Mouse (Mus musculus) intestine, postnatal 0 days (tissue): ENCODE results near the gene Spc25. TPM values are rescaled to one million over a fixed set of nuclear protein-coding genes. Genes with fewer than 3 reads are reported as not detected.

Experiments used
- ATAC-seq: fragments of 200-750 bp; cut with Nextera tagmentation; 2 replicates; pipeline ENCODE4 v1.8.0; 2017; ENCODE audit warnings: mild to moderate bottlenecking, moderate TSS enrichment, moderate library complexity
- H3K27ac ChIP-seq: fragments of 300-500 bp; sonication (generic); 2 replicates; pipeline ENCODE4 v1.5.1; 2014; ENCODE audit warnings: mild to moderate bottlenecking, low read depth, low read length, moderate library complexity
- H3K27me3 ChIP-seq: fragments of 300-500 bp; sonication (generic); replicated peaks from 2 replicates; pipeline ENCODE4 v1.6.1; 2014; ENCODE audit warnings: low read length, mixed read lengths; ENCODE audit not compliant: control insufficient read depth, insufficient read depth
- H3K36me3 ChIP-seq: fragments of 300-500 bp; sonication (generic); 2 replicates; pipeline ENCODE4 v1.6.1; 2014; ENCODE audit warnings: mild to moderate bottlenecking, moderate library complexity; ENCODE audit not compliant: control insufficient read depth, insufficient read depth
- H3K4me1 ChIP-seq: fragments of 300-500 bp; sonication (generic); replicated peaks from 2 replicates; pipeline ENCODE4 v1.6.1; 2014; ENCODE audit warnings: antibody characterized with exemption, low read length, mixed read lengths; ENCODE audit not compliant: control insufficient read depth, insufficient read depth
- H3K4me2 ChIP-seq: fragments of 300-500 bp; sonication (generic); replicated peaks from 2 replicates; pipeline ENCODE4 v1.6.1; 2014; ENCODE audit warnings: low read depth, mild to moderate bottlenecking, moderate library complexity
- H3K4me3 ChIP-seq: fragments of 300-500 bp; sonication (generic); 2 replicates; pipeline ENCODE4 v1.5.1; 2014; ENCODE audit warnings: low read depth, low read length
- H3K9ac ChIP-seq: fragments of 300-500 bp; sonication (generic); 2 replicates; pipeline ENCODE4 v1.6.1; 2014; ENCODE audit warnings: mild to moderate bottlenecking, low read depth, low read length
- H3K9me3 ChIP-seq: fragments of 300-500 bp; sonication (generic); 2 replicates; pipeline ENCODE4 v1.6.1; 2016; ENCODE audit warnings: mixed run types; ENCODE audit not compliant: control insufficient read depth
- CTCF ChIP-seq: sonication (generic); IDR thresholded peaks from 2 replicates; pipeline ENCODE4 v1.5.1; 2016; ENCODE audit warnings: low read depth, mild to moderate bottlenecking, control low read depth, antibody characterized with exemption, moderate library complexity
- WGBS: fragments of 180-500 bp; shearing (Covaris S2); extraction: QIAGEN DNeasy Blood & Tissue Kit; methylation state at CpG from one replicate; pipeline ENCODE4 v1.1.7; 2014; 5-methylcytosine and 5-hydroxymethylcytosine counted together
- polyA plus RNA-seq: library from polyadenylated mRNA; unstranded; fragments of >200 nt; fragmentation: Nextera tagmentation; extraction: Ambion mirVana; gene quantifications from 2 replicates; pipeline ENCODE4 v1.2.1, GENCODE M21; 2015

Gene Spc25
- 46.0 and 47.8 TPM in 2 replicates for polyA plus RNA-seq

DNA sequence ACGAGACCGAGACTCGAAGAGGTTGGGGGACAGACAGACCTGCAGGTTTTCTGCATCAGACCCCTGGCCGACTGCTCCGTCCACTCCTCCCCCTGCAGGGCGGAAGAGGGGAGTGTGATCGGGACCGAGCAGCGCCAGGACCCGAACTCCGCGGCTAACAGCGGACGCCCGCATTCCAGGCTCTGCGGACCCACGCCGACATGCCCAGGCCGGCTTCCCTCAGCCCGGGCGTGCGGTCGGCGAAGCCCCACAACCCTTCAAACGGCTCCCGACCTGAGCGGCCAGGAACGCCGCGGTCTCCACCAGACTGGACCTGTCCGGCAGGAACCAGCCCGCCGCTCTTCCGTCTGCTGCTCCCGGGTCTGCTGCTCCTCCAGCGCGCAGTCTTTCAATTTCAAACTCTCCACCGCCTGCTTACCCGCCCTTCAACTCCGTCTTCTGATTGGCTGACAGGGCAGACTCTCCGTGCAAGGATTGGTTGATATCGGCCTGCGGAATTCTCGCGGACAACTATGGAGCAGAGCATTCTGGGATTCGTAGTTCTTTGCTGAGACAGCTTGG is at the start of gene Spc25:
TSS of gene Spc25 (minus strand) at position 404 of the 561 bp plus-strand sequence.
- Histone ChIP-seq H3K27me3 (no peaks in the 10 kb centered on the region), H3K4me2 (peak within 1 kb of the TSS; percentile 90), H3K9me3 (no peaks in the 10 kb centered on the region), H3K4me1 (0 out of 2 replicates have a peak, but pooled peaks cover 3% of the 10 kb centered on the region), H3K4me3 (peak within 1 kb of the TSS; percentile 94), H3K9ac (peak within 1 kb of the TSS; percentile 73), H3K36me3 (peaks cover 10% of the 10 kb centered on the region), H3K27ac (peak within 1 kb of the TSS; percentile 78)
- under 1% methylated on average over 45 of the region's 46 CpGs for WGBS
- TF ChIP-seq CTCF = peak; percentile 51
- peak; percentile 98 for ATAC-seq

DNA sequence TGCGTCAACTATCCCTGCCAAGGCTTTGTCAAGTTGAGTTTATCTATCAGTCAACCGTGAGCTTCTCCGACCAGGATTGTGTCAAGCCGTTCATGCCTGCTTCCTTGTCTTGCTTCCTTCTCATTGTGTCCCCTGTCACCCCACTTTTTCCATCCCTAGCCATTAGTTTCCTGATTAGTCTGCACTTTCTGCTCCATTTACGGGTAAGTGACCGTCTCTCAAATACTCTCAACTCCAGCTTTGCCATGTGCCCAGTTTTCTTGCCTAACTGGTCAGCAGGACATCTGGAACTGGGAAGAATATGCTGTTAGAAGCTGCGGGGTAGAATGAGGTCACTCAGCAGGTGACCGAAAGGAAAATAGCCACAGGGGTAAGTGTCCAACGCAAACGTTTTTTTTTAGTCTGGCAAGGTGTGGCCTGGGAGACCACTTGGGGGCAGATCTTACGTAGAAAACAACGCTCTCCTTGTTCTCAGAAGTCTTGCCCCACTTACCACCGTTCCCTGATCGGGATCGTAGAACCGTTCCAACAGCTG is 42.3 kb upstream of the Spc25 start:
- Histone ChIP-seq H3K9ac (no peak overlapping the region), H3K27ac (no peak overlapping the region), H3K27me3 (no peaks in the 10 kb centered on the region), H3K36me3 (no peaks in the 10 kb centered on the region), H3K9me3 (no peaks in the 10 kb centered on the region), H3K4me1 (no peaks in the 10 kb centered on the region), H3K4me3 (no peak overlapping the region), H3K4me2 (no peak overlapping the region)
- ATAC-seq = no peak
- 68% methylated on average over 16 of the region's 16 CpGs for whole genome bisulfite sequencing
- TF ChIP-seq CTCF = no peak

- Histone ChIP-seq H3K36me3 (no peaks in the 10 kb centered on the region), H3K27ac (no peak overlapping the region), H3K4me2 (no peak overlapping the region), H3K27me3 (no peaks in the 10 kb centered on the region), H3K4me1 (no peaks in the 10 kb centered on the region), H3K9ac (no peak overlapping the region), H3K4me3 (no peak overlapping the region), H3K9me3 (no peaks in the 10 kb centered on the region)
- WGBS = 93% methylated on average over 1 of the region's 1 CpGs
- TF ChIP-seq CTCF = no peak
- ATAC-seq = no peak
Observed at GRCm38 (mm10) chr2:69247081-69247480, 41.1 kb upstream of the Spc25 start.

DNA sequence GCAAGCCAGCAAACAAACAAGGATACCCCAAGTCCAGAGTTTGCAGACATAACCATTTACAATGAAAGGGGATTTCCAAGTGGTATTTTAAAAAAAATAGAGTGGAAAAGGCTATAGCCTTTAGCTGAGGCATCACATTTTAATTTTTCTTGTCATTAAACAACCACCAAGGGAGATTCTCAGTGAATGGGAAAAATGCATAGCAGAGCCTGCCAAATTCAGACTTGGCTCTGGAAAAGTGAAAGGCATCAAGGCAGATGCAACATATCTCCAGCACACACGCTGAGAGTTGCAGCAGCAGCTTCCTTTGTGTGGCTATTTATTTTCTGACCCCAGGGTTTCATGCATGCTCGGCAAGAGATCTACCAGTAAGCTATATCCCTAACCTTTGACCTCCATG is 38.9 kb upstream of the Spc25 start:
- Histone ChIP-seq H3K27me3 (no peaks in the 10 kb centered on the region), H3K4me3 (no peak overlapping the region), H3K4me2 (no peak overlapping the region), H3K36me3 (no peaks in the 10 kb centered on the region), H3K27ac (no peak overlapping the region), H3K4me1 (no peaks in the 10 kb centered on the region), H3K9me3 (no peaks in the 10 kb centered on the region), H3K9ac (no peak overlapping the region)
- 64% methylated on average over 2 of the region's 2 CpGs for WGBS
- no peak for TF ChIP-seq CTCF
- ATAC-seq = no peak

DNA sequence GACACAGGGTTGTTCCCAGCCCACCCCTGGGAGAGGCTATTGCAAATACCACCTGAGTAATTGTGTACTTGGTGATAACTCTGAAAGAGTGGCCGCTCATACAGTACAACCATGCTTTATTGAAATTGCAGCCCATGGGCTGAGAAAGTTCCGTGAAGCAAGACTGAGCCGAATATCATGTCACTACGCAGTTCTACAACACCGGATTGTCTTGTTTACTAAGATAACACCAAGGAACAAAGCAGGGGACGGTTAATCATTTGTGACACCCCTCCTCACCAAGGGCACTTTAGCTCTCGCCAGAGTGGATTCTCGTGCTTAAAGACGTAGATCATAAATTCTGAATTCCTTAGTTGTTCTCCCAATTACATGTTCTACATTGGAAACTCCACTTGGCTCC is 33.3 kb upstream of the Spc25 start:
- Histone ChIP-seq H3K4me1 (no peaks in the 10 kb centered on the region), H3K27ac (no peak overlapping the region), H3K36me3 (no peaks in the 10 kb centered on the region), H3K27me3 (no peaks in the 10 kb centered on the region), H3K4me3 (no peak overlapping the region), H3K4me2 (no peak overlapping the region), H3K9ac (no peak overlapping the region), H3K9me3 (no peaks in the 10 kb centered on the region)
- no peak for ATAC-seq
- TF ChIP-seq CTCF = no peak
- 42% methylated on average over 9 of the region's 9 CpGs for WGBS

GRCm38 (mm10) chr2:69234976-69235678 is 29.1 kb upstream of the Spc25 start:
- Histone ChIP-seq H3K36me3 (no peaks in the 10 kb centered on the region), H3K4me1 (no peaks in the 10 kb centered on the region), H3K27ac (no peak overlapping the region), H3K27me3 (no peaks in the 10 kb centered on the region), H3K4me2 (no peak overlapping the region), H3K4me3 (no peak overlapping the region), H3K9ac (no peak overlapping the region), H3K9me3 (no peaks in the 10 kb centered on the region)
- 91% methylated on average over 5 of the region's 5 CpGs for WGBS
- no peak for TF ChIP-seq CTCF
- ATAC-seq = no peak
